Mouse (Mus musculus): ENCODE measurements at regions not wholly inside any gene's neighbourhood (a gene's known extent, or its start where the extent isn't known, plus 50 kb on each side); places are given as distances from the start of the nearest gene placed in this dataset.

GRCm38 (mm10) chr11:64889335-64890020 lies 89.4 kb upstream of the Elac2 start:
- H3K9me3 ChIP-seq, result no peaks in the 10 kb centered on the region
- no peaks in the 10 kb centered on the region for H3K36me3 ChIP-seq
- H3K4me1 ChIP-seq (replicated peaks), result no peaks in the 10 kb centered on the region
- WGBS, result 82% methylated on average over 11 of the region's 11 CpGs
- ATAC-seq (ENCODE audit: low FRiP score, low read depth), result no peak
- H3K27ac ChIP-seq (replicated peaks), result no peak overlapping the region
- no peaks in the 10 kb centered on the region for H3K27me3 ChIP-seq
- H3K9ac ChIP-seq, result no peak overlapping the region
- H3K4me3 ChIP-seq, result no peak overlapping the region
- H3K4me2 ChIP-seq, result no peak overlapping the region

GRCm38 (mm10) chr11:64890776-64891175 lies 88.1 kb upstream of the Elac2 start:
- no peaks in the 10 kb centered on the region for H3K27me3 ChIP-seq
- no peak overlapping the region for H3K4me2 ChIP-seq
- no peak for ATAC-seq (ENCODE audit: low FRiP score, low read depth)
- WGBS, result 37% methylated on average over 3 of the region's 3 CpGs
- H3K4me1 ChIP-seq (replicated peaks), result no peaks in the 10 kb centered on the region
- no peak overlapping the region for H3K9ac ChIP-seq
- H3K27ac ChIP-seq (replicated peaks), result no peak overlapping the region
- H3K9me3 ChIP-seq, result no peaks in the 10 kb centered on the region
- H3K4me3 ChIP-seq, result no peak overlapping the region
- no peaks in the 10 kb centered on the region for H3K36me3 ChIP-seq

- H3K4me2 ChIP-seq, result no peak overlapping the region
- 82% methylated on average over 14 of the region's 14 CpGs for WGBS
- H3K27ac ChIP-seq (replicated peaks), result no peak overlapping the region
- no peak overlapping the region for H3K9ac ChIP-seq
- no peaks in the 10 kb centered on the region for H3K27me3 ChIP-seq
- no peaks in the 10 kb centered on the region for H3K9me3 ChIP-seq
- H3K36me3 ChIP-seq, result no peaks in the 10 kb centered on the region
- no peak for ATAC-seq (ENCODE audit: low FRiP score, low read depth)
- H3K4me3 ChIP-seq, result no peak overlapping the region
- H3K4me1 ChIP-seq (replicated peaks), result no peaks in the 10 kb centered on the region
Measured at GRCm38 (mm10) chr11:64895804-64896466, 82.9 kb upstream of the Elac2 start.

- H3K4me1 ChIP-seq (replicated peaks), result no peaks in the 10 kb centered on the region
- no peak overlapping the region for H3K4me3 ChIP-seq
- H3K4me2 ChIP-seq, result no peak overlapping the region
- no peaks in the 10 kb centered on the region for H3K27me3 ChIP-seq
- H3K36me3 ChIP-seq, result no peaks in the 10 kb centered on the region
- no peak overlapping the region for H3K27ac ChIP-seq (replicated peaks)
- WGBS, result 43% methylated on average over 17 of the region's 17 CpGs
- no peaks in the 10 kb centered on the region for H3K9me3 ChIP-seq
- H3K9ac ChIP-seq, result no peak overlapping the region
- no peak for ATAC-seq (ENCODE audit: low FRiP score, low read depth)
Measured at GRCm38 (mm10) chr11:64898758-64899586, 79.9 kb upstream of the Elac2 start.

DNA sequence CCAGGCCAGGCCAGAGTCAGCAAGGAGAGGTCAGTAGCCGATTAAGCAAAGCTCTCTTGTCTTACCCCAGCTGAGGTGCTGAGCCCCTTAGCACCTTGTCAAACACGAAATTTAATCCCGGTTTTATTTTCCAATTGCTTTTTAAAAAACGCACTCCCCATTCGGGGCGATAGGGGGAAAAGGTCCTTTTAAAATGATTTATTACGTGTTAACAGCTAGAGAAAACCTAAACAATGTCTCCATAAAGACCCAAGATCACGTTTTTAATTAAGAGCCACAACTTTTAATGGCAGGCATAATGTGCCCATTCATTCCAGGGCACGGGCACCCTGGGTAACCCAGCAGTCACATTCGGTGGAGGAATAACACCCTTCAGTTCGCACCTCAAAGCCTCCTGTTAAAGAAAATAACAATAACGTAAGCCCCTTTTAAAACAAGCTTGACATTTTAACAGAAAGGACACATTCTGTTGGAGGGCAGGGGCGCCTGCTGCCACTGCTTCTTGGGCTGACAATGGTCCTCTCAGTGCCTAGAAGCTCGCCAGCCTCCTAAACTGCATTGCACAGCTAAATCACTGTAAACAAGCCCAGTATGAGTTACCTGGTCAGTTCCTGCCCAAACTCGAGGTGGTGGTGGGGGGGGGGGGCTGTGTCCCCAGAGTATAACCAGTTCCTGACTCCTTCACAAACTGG lies 79.1 kb upstream of the Elac2 start:
- 58% methylated on average over 15 of the region's 15 CpGs for WGBS
- H3K4me2 ChIP-seq, result no peak overlapping the region
- no peaks in the 10 kb centered on the region for H3K36me3 ChIP-seq
- no peak overlapping the region for H3K27ac ChIP-seq (replicated peaks)
- H3K4me3 ChIP-seq, result no peak overlapping the region
- no peak for ATAC-seq (ENCODE audit: low FRiP score, low read depth)
- H3K4me1 ChIP-seq (replicated peaks), result no peaks in the 10 kb centered on the region
- H3K27me3 ChIP-seq, result no peaks in the 10 kb centered on the region
- H3K9me3 ChIP-seq, result no peaks in the 10 kb centered on the region
- no peak overlapping the region for H3K9ac ChIP-seq

GRCm38 (mm10) chr11:64916783-64917182 lies 62.1 kb upstream of the Elac2 start:
- Histone ChIP-seq H3K4me3 (no peak overlapping the region), H3K36me3 (no peaks in the 10 kb centered on the region), H3K27ac (replicated peaks) (no peak overlapping the region), H3K9me3 (no peaks in the 10 kb centered on the region), H3K4me1 (replicated peaks) (no peaks in the 10 kb centered on the region), H3K27me3 (no peaks in the 10 kb centered on the region), H3K4me2 (no peak overlapping the region), H3K9ac (no peak overlapping the region)
- no peak for ATAC-seq (ENCODE audit: low FRiP score, low read depth)
- WGBS, result 66% methylated on average over 8 of the region's 8 CpGs

DNA sequence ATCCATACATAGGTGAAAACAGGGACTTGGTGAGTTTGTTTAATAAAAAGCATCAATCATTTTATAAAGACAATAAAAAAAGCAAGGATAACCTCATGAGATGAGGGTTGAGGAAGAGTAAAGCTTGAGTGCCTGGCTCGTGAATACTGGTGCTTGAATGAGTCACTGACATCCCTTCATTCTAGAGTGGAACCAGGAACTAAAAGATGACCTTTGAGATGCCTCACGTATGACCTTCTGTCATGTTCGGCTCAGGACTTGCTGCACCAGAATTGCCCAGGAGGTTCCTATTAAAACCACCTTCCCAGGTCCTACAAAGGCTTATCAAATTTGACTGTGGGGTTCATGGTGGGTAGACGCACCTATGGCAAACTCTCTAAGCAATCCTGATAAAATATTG lies 61.5 kb upstream of the Elac2 start:
- Histone ChIP-seq H3K4me3 (no peak overlapping the region), H3K36me3 (no peaks in the 10 kb centered on the region), H3K27me3 (no peaks in the 10 kb centered on the region), H3K27ac (replicated peaks) (no peak overlapping the region), H3K4me1 (replicated peaks) (no peaks in the 10 kb centered on the region), H3K9me3 (no peaks in the 10 kb centered on the region), H3K4me2 (no peak overlapping the region), H3K9ac (no peak overlapping the region)
- no peak for ATAC-seq (ENCODE audit: low FRiP score, low read depth)
- 91% methylated on average over 4 of the region's 4 CpGs for WGBS

- Histone ChIP-seq H3K4me1 (replicated peaks) (no peaks in the 10 kb centered on the region), H3K9me3 (no peaks in the 10 kb centered on the region), H3K4me2 (no peak overlapping the region), H3K4me3 (no peak overlapping the region), H3K27me3 (no peaks in the 10 kb centered on the region), H3K9ac (no peak overlapping the region), H3K27ac (replicated peaks) (no peak overlapping the region), H3K36me3 (no peaks in the 10 kb centered on the region)
- WGBS, result 79% methylated on average over 2 of the region's 2 CpGs
- no peak for ATAC-seq (ENCODE audit: low FRiP score, low read depth)
Measured at GRCm38 (mm10) chr11:64924989-64925388, 53.8 kb upstream of the Elac2 start.

- WGBS, result 69% methylated on average over 1 of the region's 1 CpGs
Measured at GRCm38 (mm10) chr11:64925970-64926369, 52.9 kb upstream of the Elac2 start.

More at GRCm38 (mm10) chr11:64925970-64926369, 52.9 kb upstream of the Elac2 start:
- Histone ChIP-seq H3K9ac (no peak overlapping the region), H3K27ac (replicated peaks) (no peak overlapping the region), H3K4me1 (replicated peaks) (no peaks in the 10 kb centered on the region), H3K4me2 (no peak overlapping the region), H3K9me3 (no peaks in the 10 kb centered on the region), H3K36me3 (no peaks in the 10 kb centered on the region), H3K4me3 (no peak overlapping the region), H3K27me3 (no peaks in the 10 kb centered on the region)
- no peak for ATAC-seq (ENCODE audit: low FRiP score, low read depth)

Data from hindbrain, embryonic 15.5 days (tissue).